Mouse (Mus musculus) left cerebral cortex, adult 9 months (tissue): ENCODE measurements at regions not wholly inside any gene's neighbourhood (a gene's known extent, or its start where the extent isn't known, plus 50 kb on each side); places are given as distances from the start of the nearest gene placed in this dataset.
"Not testable (repeated sequence)": the region's sequence is repeated elsewhere in the genome, so short reads cannot be mapped to it uniquely, and the experiment has no call there.

Experiments used
- DNase-seq, 2 experiments: peaks; one replicate each; pipeline ENCODE4 v3.0.0; 2022; ENCODE audit warnings: low spot score in 2 of 2

DNA sequence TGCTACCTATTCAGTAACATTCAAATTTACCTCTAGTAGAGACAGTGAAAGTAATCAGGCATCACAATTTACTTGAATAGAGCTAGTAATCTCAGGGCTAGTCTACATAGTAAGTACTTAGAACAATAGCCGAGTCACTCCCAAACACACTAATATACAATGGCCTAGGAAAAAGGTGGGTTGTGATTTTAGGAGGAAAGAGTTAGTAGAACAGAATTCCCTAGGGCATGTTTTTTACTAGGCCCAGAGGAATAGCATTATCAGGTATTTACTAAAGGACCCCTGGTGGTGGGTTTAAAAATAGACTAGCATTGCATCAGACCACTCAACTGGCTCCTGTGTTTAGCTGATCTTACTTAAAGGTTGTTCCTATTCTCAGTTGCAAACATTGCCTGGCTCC lies 535.8 kb downstream of the Mat2b start:
- not testable (repeated sequence) for DNase-seq

- peak; percentile 1 to 65 for DNase-seq
Observed at GRCm38 (mm10) chr11:40149312-40149711, 545.7 kb downstream of the Mat2b start.

DNA sequence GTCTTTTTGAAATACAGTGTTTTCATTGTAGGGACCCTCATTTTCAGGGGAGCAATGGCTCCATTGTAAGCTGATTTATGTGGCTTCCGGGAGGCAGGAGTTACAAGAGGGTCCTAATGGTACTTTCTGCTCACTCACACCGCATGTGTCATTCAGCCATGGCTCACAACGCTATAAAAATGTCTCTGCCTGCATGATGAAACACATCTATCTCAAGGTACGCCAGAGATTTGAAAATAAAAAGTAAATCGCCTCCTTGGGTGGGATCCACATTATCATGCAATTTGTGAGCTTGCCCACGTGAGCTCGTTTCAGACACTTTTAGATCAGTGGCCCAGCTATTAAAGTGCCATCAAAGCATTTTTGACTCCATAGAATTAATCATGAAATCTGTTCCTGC lies 557.2 kb downstream of the Mat2b start:
- no peak for DNase-seq

DNA sequence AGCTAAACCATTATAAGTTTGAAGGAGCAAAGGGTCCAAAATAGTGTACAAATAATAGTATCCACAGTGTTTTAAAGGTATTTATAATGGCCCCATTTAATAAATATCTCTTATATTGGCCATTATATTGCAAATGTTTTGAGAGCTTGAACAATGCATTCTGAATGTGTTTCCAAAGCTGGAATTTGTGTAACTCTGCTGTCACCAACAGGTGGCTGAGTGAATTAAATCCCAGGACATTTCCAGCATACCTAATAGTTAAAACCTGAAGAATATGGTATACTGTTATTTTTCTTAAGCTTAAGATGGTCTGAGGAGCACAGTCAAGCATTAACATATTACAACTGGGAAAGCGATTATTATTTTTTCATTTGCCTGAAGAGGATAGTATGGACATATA lies 592.4 kb downstream of the Mat2b start:
- DNase-seq = no peak

- DNase-seq = no peak
Observed at GRCm38 (mm10) chr11:40074317-40074716, 620.7 kb downstream of the Mat2b start.

- no peak for DNase-seq
Observed at GRCm38 (mm10) chr11:40050503-40050902, 644.5 kb downstream of the Mat2b start.

DNA sequence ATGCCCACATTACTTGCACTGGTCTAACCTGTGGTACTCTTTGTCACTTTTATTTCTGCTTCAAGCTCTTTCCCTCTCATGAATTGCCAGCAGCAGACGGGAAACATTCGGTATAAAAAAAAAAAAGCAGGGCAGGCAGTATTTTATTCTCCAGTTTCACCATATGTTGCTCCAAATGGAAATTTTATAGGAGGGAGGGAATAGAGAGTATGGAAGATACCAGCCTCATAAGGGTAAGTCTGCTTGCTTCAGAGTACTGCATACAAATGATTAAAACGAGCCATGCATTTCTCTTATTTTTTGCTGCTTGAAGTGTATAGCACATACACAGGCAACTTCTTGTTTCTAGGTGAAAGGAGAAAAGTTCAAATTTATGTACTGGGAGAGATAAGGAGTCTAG lies 667.5 kb downstream of the Mat2b start:
- peak in 1 of 2 experiments; percentile 5 for DNase-seq

GRCm38 (mm10) chr11:39999483-39999882 lies 695.5 kb downstream of the Mat2b start:
- DNase-seq = no peak

DNA sequence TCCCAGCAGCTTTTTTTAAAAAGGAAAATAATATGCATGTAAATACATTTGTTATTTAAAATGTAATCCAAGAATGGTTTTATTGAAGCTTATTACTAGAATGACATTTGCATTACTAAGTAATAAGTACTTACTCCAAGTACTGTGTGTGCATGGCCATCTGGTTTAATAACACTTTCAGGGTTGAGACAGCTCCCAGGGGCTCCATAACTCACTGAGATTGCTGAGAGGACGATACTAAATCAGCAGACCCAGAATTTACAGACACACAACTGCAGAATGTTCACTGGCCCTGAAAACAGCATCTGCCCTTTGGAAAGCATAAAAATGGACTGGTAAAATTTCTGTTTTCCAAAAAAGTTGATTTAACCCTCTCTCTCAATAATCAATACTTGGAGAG lies 696.4 kb downstream of the Mat2b start:
- DNase-seq = no peak

DNA sequence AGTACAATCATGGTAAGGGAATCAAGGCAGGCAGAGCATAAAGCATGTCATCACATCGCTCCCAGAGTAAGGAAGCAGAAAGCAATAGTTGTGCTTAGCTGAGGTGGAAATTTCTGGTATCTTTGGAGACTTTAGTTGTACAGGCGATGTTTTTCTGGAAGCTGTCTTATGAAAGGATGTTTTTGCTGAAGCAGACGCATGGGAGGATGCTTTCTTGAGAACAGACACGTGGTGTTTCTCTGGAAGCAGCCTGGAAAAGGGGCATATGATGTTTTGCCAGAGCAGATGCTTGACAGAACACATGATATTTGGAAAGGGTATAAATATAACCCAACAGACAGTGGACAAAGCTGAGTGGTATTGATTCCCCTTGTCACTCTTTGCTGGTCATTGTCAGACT lies 722.4 kb downstream of the Mat2b start:
- peak in 1 of 2 experiments; percentile 3 for DNase-seq

GRCm38 (mm10) chr11:39963705-39964104 lies 731.3 kb downstream of the Mat2b start:
- DNase-seq = no peak

- no peak for DNase-seq
Observed at GRCm38 (mm10) chr11:39954426-39954825, 740.6 kb downstream of the Mat2b start.

DNA sequence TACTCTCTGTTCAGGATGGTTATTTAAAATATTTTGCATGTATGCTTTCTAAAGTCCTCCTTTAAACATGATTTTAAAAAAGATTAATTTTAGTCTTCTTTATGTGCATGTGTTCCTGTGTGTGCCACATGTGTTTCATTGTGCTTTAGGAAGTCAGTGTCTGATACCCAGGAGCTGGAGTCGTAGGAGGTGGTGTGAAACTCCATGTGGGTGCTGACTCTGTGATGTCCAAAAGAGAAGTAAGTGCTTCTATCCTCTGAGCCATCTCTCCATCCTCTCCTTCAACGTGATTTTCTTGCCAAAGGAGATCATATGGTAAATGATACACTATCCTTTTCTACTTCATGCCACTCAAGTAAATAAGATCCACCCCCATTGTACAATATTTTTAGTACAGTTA lies 750.8 kb downstream of the Mat2b start:
- DNase-seq = no peak

DNA sequence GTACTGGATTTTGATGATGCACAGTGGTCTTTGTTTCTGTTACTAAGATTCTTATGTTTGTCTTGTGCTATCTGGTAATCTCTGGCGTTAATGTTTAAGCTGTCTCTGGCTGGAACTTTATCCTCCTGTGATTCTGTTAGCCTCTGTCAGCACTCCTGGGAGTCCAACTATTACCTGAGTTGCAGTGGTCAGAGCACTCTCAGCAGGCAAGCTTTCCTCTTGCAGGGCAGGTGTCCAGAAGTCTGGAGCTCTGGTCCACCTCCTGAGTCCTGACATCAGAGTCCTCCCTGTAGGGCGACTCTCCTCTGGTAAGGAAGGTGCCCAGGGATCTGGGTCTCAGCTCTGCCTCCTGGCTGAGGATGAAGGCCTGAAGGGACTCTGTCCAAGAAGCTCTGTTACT lies 760.8 kb downstream of the Mat2b start:
- no peak for DNase-seq

DNA sequence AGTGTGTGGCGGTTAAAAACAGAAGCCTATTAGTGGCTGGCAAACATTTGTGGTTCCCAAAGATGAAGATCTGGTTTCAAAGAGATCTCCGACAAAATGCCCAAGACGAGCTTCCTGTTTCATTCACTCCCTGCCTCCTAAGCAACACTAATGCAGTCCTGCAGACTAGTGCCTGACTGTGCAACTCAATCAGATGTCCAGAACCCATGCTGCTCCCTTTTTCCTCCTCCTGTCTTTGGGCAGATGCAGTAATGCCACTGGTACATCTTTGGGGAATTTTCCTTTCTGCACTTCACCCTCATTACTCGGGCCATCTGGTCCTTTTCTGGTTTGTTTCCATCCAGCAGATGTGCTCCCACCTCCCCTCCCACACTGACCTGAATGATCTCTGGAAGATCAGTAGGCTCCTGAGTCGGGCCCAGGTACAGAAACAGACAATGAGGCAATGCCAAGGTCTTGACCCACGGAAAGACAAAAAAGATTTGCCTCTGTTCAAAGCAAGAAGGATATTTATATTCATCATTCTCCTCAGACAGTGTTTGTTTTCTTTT lies 771.0 kb downstream of the Mat2b start:
- no peak for DNase-seq

- no peak for DNase-seq
Observed at GRCm38 (mm10) chr11:39917716-39918347, 777.2 kb downstream of the Mat2b start.

DNA sequence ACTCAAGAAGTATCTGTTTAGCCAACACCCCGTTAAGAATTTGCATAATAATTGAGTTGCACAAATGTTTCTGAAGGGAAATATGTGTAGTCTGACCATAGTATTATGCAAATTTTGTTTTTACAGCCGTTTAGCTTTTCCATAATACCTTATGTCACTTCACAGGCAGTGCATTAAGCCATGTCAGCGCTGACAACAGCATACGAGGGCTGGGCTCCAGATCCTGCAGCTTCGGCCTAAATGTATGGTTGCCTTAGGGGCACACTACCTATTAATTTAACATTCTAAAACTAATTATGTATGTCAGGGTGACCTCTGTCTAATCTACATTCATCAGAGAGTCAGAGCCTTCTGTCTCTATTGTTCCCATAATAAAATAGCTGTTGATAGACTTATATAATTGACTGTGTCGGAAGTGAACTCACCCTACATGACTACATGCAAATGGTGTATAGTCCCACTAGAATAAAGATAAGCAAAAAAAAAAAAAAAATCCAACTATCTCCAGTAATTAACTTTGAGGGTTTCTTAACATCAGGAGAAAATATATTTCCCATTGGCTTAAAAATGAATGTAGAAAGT lies 795.3 kb downstream of the Mat2b start:
- DNase-seq = no peak

GRCm38 (mm10) chr11:39883305-39883704 lies 811.7 kb downstream of the Mat2b start:
- no peak for DNase-seq

- DNase-seq = no peak
Observed at GRCm38 (mm10) chr11:39868451-39868979, 826.5 kb downstream of the Mat2b start.
